Mouse (Mus musculus): ENCODE measurements around the gene Gm20814.
"Not testable (repeated sequence)": the region's sequence is repeated elsewhere in the genome, so short reads cannot be mapped to it uniquely, and the experiment has no call there.

Gm20814 gene

GRCm38 (mm10) chrY:75195556-75195955 lies at the start of gene Gm20814:
Gene Gm20814, plus strand, starts transcription at chrY:75195856.
- not testable (repeated sequence) for DNase-seq (ENCODE audit: extremely low spot score, low read depth, low spot score)

All from hindlimb bud, embryonic 11.5 days (tissue).